Mouse (Mus musculus) C2C12 (cell line): ENCODE measurements around the gene Fam196b.

ENCODE experiments used
- CTCF ChIP-seq: IDR thresholded peaks from one replicate; pipeline ENCODE4 v1.5.1; 2011; ENCODE audit not compliant: control insufficient read depth, insufficient read depth, insufficient read length
- MYOD1 ChIP-seq: IDR thresholded peaks from one replicate; pipeline ENCODE4 v1.6.1; 2011; ENCODE audit warnings: low read depth; ENCODE audit not compliant: control insufficient read depth, insufficient read length
- USF1 ChIP-seq: IDR thresholded peaks from one replicate; pipeline ENCODE4 v1.6.1; 2011; ENCODE audit warnings: low read depth, mild to moderate bottlenecking, control low read depth, moderate library complexity

- TF ChIP-seq CTCF: no peak
- TF ChIP-seq USF1: no peak
- no peak for TF ChIP-seq MYOD1
These were observed 60.9 kb downstream of the Fam196b start for GRCm38 (mm10) chr11:34375557-34375956.
